Mouse (Mus musculus) hindbrain, embryonic 14.5 days (tissue): Measurements from ENCODE around the gene Tusc2. TPM values are rescaled to one million over a fixed set of nuclear protein-coding genes. Genes with fewer than 3 reads are reported as not detected.

Experiments used
- ATAC-seq: fragments of 200-750 bp; cut with Nextera tagmentation; 2 replicates; pipeline ENCODE4 v1.8.0; 2017; ENCODE audit warnings: moderate number of reproducible peaks, mild to moderate bottlenecking, moderate TSS enrichment, moderate library complexity; ENCODE audit not compliant: low FRiP score
- DNase-seq: peaks from one replicate; pipeline ENCODE4 v3.0.0-alpha.2; 2015; ENCODE audit warnings: low spot score
- H3K27ac ChIP-seq: fragments of 300-500 bp; sonication (generic); 2 replicates; pipeline ENCODE4 v1.5.1; 2014; ENCODE audit warnings: mild to moderate bottlenecking, moderate library complexity
- H3K27me3 ChIP-seq: fragments of 300-500 bp; sonication (generic); 2 replicates; pipeline ENCODE4 v1.6.1; 2014; ENCODE audit warnings: mild to moderate bottlenecking, low read length, mixed read lengths; ENCODE audit not compliant: control insufficient read depth, insufficient read depth
- H3K36me3 ChIP-seq: fragments of 300-500 bp; sonication (generic); replicated peaks from 2 replicates; pipeline ENCODE4 v1.6.1; 2014; ENCODE audit not compliant: control insufficient read depth, insufficient read depth
- H3K4me1 ChIP-seq: fragments of 300-500 bp; sonication (generic); replicated peaks from 2 replicates; pipeline ENCODE4 v1.6.1; 2014; ENCODE audit warnings: antibody characterized with exemption, low read length, mixed read lengths; ENCODE audit not compliant: control insufficient read depth, insufficient read depth
- H3K4me2 ChIP-seq: fragments of 300-500 bp; sonication (generic); replicated peaks from 2 replicates; pipeline ENCODE4 v1.6.1; 2014; ENCODE audit warnings: mild to moderate bottlenecking, moderate library complexity
- H3K4me3 ChIP-seq: fragments of 300-500 bp; sonication (generic); replicated peaks from 2 replicates; pipeline ENCODE4 v1.5.1; 2014; ENCODE audit warnings: mild to moderate bottlenecking, low read length
- H3K9ac ChIP-seq: fragments of 300-500 bp; sonication (generic); 2 replicates; pipeline ENCODE4 v1.6.1; 2014
- H3K9me3 ChIP-seq: fragments of 300-500 bp; sonication (generic); 2 replicates; pipeline ENCODE4 v1.6.1; 2016; ENCODE audit warnings: low read length; ENCODE audit not compliant: control insufficient read depth
- WGBS: fragments of 180-500 bp; shearing (Covaris S2); extraction: QIAGEN DNeasy Blood & Tissue Kit; methylation state at CpG from one replicate; pipeline ENCODE4 v1.1.7; 2014; 5-methylcytosine and 5-hydroxymethylcytosine counted together
- polyA plus RNA-seq: library from polyadenylated mRNA; unstranded; fragments of >200 nt; fragmentation: Nextera tagmentation; extraction: Ambion mirVana; gene quantifications from 2 replicates; pipeline ENCODE4 v1.2.1, GENCODE M21; 2014

Tusc2 gene
- polyA plus RNA-seq, 1 experiment from 2014 or later: 115 TPM

DNA sequence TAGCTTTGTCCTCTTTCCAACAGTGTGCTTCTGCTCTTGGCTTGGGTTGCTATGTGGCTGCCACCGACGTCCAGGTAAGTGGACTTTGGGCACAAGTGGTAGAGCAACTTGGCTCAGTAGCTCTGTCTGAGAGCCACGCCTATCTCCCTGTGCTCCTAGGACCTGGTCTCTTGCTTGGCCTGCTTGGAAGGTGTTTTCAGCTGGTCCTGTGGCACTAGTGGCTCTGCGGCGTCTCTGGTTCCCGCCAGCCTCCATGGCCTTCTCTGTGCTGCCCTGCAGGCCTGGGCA is 27.7 kb downstream of the Tusc2 start:
- Histone ChIP-seq H3K4me2 (no peak overlapping the region), H3K4me1 (peaks cover 9% of the 10 kb centered on the region), H3K36me3 (peaks cover 36% of the 10 kb centered on the region), H3K9ac (no peak overlapping the region), H3K27me3 (no peaks in the 10 kb centered on the region), H3K27ac (no peak overlapping the region), H3K9me3 (no peaks in the 10 kb centered on the region), H3K4me3 (no peak overlapping the region)
- 92% methylated on average over 6 of the region's 6 CpGs for WGBS
- DNase-seq: no peak
- no peak for ATAC-seq

DNA sequence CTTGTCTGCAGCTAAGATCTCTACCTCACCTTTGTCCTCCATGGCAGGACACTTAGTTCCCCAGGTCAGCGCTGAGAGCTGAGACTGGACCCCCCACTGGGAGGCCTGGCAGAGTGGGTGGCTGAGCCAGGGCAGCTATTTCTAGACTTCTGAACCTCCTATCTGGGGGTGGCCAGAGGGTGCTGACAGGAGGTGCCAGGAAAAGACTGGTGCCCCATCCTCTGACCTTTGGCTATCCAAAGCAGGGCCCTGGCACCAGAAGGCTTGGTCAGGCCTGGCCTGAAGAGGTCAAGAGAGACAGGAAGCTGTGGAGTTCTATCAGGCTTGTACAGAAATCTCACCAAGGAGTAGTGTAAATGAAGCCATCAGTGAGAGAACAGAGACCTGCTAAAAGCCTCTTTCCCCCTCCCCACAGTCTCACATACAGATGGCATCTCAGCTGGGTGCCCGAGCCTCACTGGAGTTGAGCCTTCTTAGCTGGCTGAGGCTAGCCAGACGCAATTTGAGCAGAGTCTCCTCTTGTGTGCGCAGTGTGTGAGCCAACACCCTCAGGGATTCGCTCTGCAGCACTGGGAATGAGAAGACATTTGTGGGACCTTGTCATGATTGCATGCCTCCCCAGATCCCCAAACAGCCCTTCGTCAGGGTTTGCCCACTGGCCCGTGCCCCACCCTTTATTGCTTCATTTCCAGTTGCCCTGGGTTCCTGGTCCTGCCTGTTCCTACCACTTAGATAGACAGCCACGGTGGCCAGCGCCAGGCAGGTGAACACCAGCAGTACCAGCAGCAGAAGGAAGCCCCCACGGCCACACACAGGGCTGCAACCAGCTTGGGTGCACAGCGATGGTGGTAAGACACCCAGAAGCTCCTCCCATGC is 30.3 kb downstream of the Tusc2 start:
- DNase-seq: no peak
- H3K27me3 ChIP-seq: no peaks in the 10 kb centered on the region
- H3K4me3 ChIP-seq: no peak overlapping the region
- H3K27ac ChIP-seq: 0 out of 2 replicates have a peak overlapping the region, but pooled peaks have one; percentile 38
- H3K4me2 ChIP-seq: no peak overlapping the region
- H3K9ac ChIP-seq: no peak overlapping the region
- H3K9me3 ChIP-seq: no peaks in the 10 kb centered on the region
- peaks cover 36% of the 10 kb centered on the region for H3K36me3 ChIP-seq
- peaks cover 4% of the 10 kb centered on the region for H3K4me1 ChIP-seq
- no peak for ATAC-seq
- WGBS: 75% methylated on average over 11 of the region's 11 CpGs

GRCm38 (mm10) chr9:107594281-107595062 is 31.4 kb downstream of the Tusc2 start:
- no peak overlapping the region for H3K4me2 ChIP-seq
- ATAC-seq (no peak), DNase-seq (no peak)
- H3K36me3 ChIP-seq: peaks cover 36% of the 10 kb centered on the region
- no peak overlapping the region for H3K4me3 ChIP-seq
- H3K9ac ChIP-seq: no peak overlapping the region
- H3K9me3 ChIP-seq: no peaks in the 10 kb centered on the region
- no peaks in the 10 kb centered on the region for H3K27me3 ChIP-seq
- H3K4me1 ChIP-seq: no peaks in the 10 kb centered on the region
- no peak overlapping the region for H3K27ac ChIP-seq
- 77% methylated on average over 8 of the region's 8 CpGs for WGBS

DNA sequence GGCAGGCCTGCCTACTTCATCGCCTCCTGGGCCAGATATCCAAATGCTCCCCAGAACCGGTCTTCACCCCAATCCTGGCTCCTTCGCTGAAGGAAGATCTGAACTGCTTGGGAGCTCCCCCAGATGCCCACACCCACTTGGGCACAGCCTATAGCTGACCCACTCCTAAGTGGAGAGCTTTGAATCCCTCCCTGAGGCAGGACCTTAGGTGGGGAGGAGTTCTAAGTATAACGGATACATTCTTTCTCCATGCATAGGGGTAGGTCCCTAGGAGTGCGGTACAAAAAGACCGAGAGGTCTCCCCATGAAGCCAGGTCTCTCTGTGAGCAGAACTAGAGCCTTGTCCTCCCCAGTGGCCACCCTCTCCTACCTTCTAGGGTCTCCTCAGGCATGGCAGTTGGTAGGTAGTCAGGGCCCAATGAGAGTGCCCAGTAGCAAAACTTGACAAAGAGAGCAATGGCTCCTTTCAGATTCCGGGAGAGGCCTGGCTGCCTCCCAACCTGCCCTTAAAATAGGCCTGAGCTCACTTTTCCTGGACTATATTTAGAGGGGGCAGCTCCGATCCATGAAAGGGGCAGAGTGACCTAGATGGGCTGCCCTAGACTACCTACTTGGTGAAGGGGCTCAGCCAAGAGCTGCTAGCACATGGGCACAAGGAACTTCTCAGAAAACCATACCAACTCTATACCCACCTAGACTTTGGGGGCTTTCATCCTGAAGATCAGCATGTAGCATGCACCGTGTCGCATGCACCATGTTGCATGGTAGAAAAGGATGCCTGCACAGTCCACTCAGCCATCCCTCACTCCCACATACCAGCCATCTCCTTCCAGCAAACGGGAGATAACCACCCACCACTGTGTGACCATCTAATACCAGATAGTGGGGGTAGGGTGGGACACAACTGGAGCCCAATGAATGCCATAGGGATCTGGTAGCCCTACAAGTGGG is 33.8 kb downstream of the Tusc2 start:
- 92% methylated on average over 11 of the region's 11 CpGs for WGBS
- no peak for ATAC-seq
- Histone ChIP-seq H3K9me3 (no peaks in the 10 kb centered on the region), H3K27me3 (no peaks in the 10 kb centered on the region), H3K4me3 (no peak overlapping the region), H3K9ac (no peak overlapping the region), H3K4me2 (no peak overlapping the region), H3K4me1 (no peaks in the 10 kb centered on the region), H3K36me3 (peaks cover 18% of the 10 kb centered on the region), H3K27ac (no peak overlapping the region)
- no peak for DNase-seq

GRCm38 (mm10) chr9:107598385-107598784 is 35.3 kb downstream of the Tusc2 start:
- WGBS: 79% methylated on average over 5 of the region's 5 CpGs
- ATAC-seq (no peak), DNase-seq (no peak)
- Histone ChIP-seq H3K4me1 (peaks cover 4% of the 10 kb centered on the region; the same call in 1 of the 2 replicates), H3K9ac (no peak overlapping the region), H3K27ac (no peak overlapping the region), H3K27me3 (no peaks in the 10 kb centered on the region), H3K4me2 (no peak overlapping the region), H3K9me3 (no peaks in the 10 kb centered on the region), H3K4me3 (no peak overlapping the region), H3K36me3 (peaks cover 8% of the 10 kb centered on the region)

- Histone ChIP-seq H3K27ac (no peak overlapping the region), H3K9ac (no peak overlapping the region), H3K36me3 (no peaks in the 10 kb centered on the region), H3K4me3 (no peak overlapping the region), H3K4me2 (no peak overlapping the region), H3K4me1 (peaks cover 5% of the 10 kb centered on the region; the same call in 1 of the 2 replicates), H3K27me3 (no peaks in the 10 kb centered on the region), H3K9me3 (no peaks in the 10 kb centered on the region)
- WGBS: 91% methylated on average over 9 of the region's 9 CpGs
- no peak for ATAC-seq
- DNase-seq: no peak
Measured at GRCm38 (mm10) chr9:107599433-107599832, 36.4 kb downstream of the Tusc2 start.

DNA sequence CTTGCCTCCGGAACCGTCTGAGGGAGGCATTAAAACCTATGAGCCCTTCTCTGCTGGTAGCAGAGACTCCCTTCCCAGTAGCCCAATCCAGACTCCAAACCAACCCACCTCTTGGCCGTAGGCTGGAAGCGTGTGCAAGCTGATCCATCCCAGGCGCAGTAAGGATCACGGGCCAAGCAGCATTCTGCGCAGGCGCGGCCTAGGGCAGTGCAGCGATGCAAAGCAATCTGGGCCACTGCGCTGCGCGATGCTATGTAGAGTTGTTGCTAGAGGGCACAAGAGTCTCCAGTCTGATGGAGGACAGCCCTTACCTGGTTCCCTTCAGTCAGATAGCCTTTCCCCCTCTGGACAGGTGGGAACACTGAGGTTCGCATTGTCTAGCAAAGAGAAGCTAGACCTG is 36.8 kb downstream of the Tusc2 start:
- WGBS: 66% methylated on average over 14 of the region's 14 CpGs
- Histone ChIP-seq H3K27me3 (no peaks in the 10 kb centered on the region), H3K4me2 (no peak overlapping the region), H3K9ac (0 out of 2 replicates have a peak overlapping the region, but pooled peaks have one; percentile 8), H3K27ac (no peak overlapping the region), H3K9me3 (no peaks in the 10 kb centered on the region), H3K4me1 (peaks cover 10% of the 10 kb centered on the region), H3K4me3 (no peak overlapping the region), H3K36me3 (no peaks in the 10 kb centered on the region)
- DNase-seq: no peak
- ATAC-seq: no peak

GRCm38 (mm10) chr9:107600745-107601144 is 37.7 kb downstream of the Tusc2 start:
- Histone ChIP-seq H3K4me3 (no peak overlapping the region), H3K4me2 (no peak overlapping the region), H3K4me1 (peaks cover 12% of the 10 kb centered on the region), H3K36me3 (no peaks in the 10 kb centered on the region), H3K27me3 (no peaks in the 10 kb centered on the region), H3K9ac (no peak overlapping the region), H3K27ac (no peak overlapping the region), H3K9me3 (no peaks in the 10 kb centered on the region)
- ATAC-seq: no peak
- WGBS: 85% methylated on average over 12 of the region's 12 CpGs
- no peak for DNase-seq

DNA sequence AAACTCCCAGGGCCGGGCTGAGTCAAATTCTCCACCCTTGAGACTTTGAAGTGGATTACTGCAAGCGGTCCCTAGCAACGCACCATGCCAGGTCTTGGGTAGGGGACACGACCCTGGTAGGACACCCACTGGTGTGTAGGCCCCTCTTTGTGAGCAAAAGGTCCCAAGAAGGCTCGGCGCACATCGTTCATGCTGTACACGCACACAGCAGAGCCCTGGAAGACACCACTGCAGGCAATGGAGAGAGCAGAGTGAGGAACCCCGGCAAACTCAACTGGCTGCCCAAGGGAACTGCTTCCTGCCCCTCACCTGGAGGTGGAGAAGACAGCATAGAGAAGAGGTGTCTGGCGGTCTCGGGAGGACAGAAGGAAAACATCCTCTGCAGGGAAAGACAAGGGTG is 38.2 kb downstream of the Tusc2 start:
- H3K27me3 ChIP-seq: no peaks in the 10 kb centered on the region
- H3K27ac ChIP-seq: no peak overlapping the region
- peaks cover 12% of the 10 kb centered on the region for H3K4me1 ChIP-seq
- H3K4me2 ChIP-seq: no peak overlapping the region
- DNase-seq (no peak), ATAC-seq (no peak)
- no peaks in the 10 kb centered on the region for H3K9me3 ChIP-seq
- no peaks in the 10 kb centered on the region for H3K36me3 ChIP-seq
- H3K9ac ChIP-seq: no peak overlapping the region
- no peak overlapping the region for H3K4me3 ChIP-seq
- 87% methylated on average over 11 of the region's 11 CpGs for WGBS
